Mouse (Mus musculus): ENCODE data around the gene Ahrr.

- no peak for TF ChIP-seq EP300 (IDR thresholded peaks at IDR 0.05; ENCODE audit: low read depth)
- TF ChIP-seq CTCF (IDR thresholded peaks at IDR 0.05; ENCODE audit: low read depth): no peak
Measured at GRCm38 (mm10) chr13:74245214-74245898, 46.8 kb downstream of the Ahrr start.
